Comparison of ENCODE assay signal across 8 mouse cellular contexts in the genomic region with DNA sequence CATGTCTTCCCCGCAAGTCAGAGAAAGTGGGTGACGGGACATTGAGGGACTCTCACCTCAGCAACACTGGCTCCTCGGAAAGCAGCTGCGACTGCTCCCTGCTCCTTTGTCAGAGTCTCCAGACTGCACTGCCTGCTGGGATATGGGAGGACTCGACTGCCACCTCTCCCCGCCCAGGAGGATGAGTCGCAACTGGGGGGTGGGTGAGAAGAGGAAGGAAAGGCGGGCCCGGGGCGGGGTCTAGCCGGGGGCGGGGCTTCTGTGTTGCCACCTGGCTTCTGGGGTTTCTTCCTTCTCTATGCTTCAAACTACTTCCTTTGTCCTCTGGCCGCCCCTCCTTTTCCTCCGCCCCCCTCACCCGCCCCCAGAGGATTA. TPM values are rescaled to one million over a fixed set of nuclear protein-coding genes. Genes with fewer than 3 reads are reported as not detected.
DNase-seq lines count a peak whose midpoint lies in the region; ATAC-seq and TF ChIP-seq lines count a peak whose summit lies in the region.

Gene Mospd1 (minus strand): TSS at position 137 of the 375 bp plus-strand sequence.

- 12% methylated on average over 9 of the region's 15 CpGs for WGBS in bone marrow, adult 2 months
- 23% methylated on average over 14 of the region's 15 CpGs for WGBS in embryonic facial prominence, embryonic 15.5 days
- 9% methylated on average over 12 of the region's 15 CpGs for whole genome bisulfite sequencing in heart, embryonic 10.5 days
- 12% methylated on average over 12 of the region's 15 CpGs for WGBS in kidney, embryonic 15.5 days

- H3K27ac ChIP-seq in bone marrow, adult 2 months (ENCODE audit: control insufficient read depth, insufficient read depth, low read depth, low read length, poor library complexity): peak within 1 kb of the TSS; percentile 91
- H3K27ac ChIP-seq in embryonic facial prominence, embryonic 15.5 days (replicated peaks): peak within 1 kb of the TSS; percentile 83
- H3K27ac ChIP-seq in heart, embryonic 10.5 days: peak within 1 kb of the TSS; percentile 87
- H3K27ac ChIP-seq in kidney, embryonic 15.5 days: peak within 1 kb of the TSS; percentile 83

- H3K27me3 ChIP-seq in embryonic facial prominence, embryonic 15.5 days: no peaks in the 10 kb centered on the region
- no peaks in the 10 kb centered on the region for H3K27me3 ChIP-seq in heart, embryonic 10.5 days (ENCODE audit: insufficient read depth, poor library complexity, severe bottlenecking)
- H3K27me3 ChIP-seq in kidney, embryonic 15.5 days: no peaks in the 10 kb centered on the region

- TF ChIP-seq POLR2A in bone marrow, adult 2 months (IDR thresholded peaks at IDR 0.05; ENCODE audit: borderline replicate concordance, control insufficient read depth, low read depth, low read length): peak; percentile 76

- ATAC-seq in embryonic facial prominence, embryonic 15.5 days (ENCODE audit: insufficient number of reproducible peaks, low FRiP score, low TSS enrichment, low read depth): peak; percentile 96
- peak; percentile 98 for ATAC-seq in kidney, embryonic 15.5 days (replicated peaks; ENCODE audit: low FRiP score)
- peak; percentile 96 for ATAC-seq in monocyte, adult 5-6 weeks (replicated peaks; ENCODE audit: insufficient number of reproducible peaks, low FRiP score, low TSS enrichment, poor library complexity, severe bottlenecking)

- peak within 1 kb of the TSS; percentile 54 for H3K4me2 ChIP-seq in embryonic facial prominence, embryonic 15.5 days (replicated peaks)
- H3K4me2 ChIP-seq in kidney, embryonic 15.5 days: peak within 1 kb of the TSS; percentile 64

- no peaks in the 10 kb centered on the region for H3K9me3 ChIP-seq in embryonic facial prominence, embryonic 15.5 days (replicated peaks)
- no peaks in the 10 kb centered on the region for H3K9me3 ChIP-seq in heart, embryonic 10.5 days
- H3K9me3 ChIP-seq in kidney, embryonic 15.5 days (replicated peaks): no peaks in the 10 kb centered on the region

- DNase-seq in 416B (ENCODE audit: low read depth) (peak; percentile 90), liver (peak; percentile 94)
- peak; percentile 94 for DNase-seq in heart, embryonic 10.5 days (ENCODE audit: low spot score)
- DNase-seq in spleen, postnatal 4 days (ENCODE audit: low spot score in 2 of 2): peak; percentile 89 to 94

- H3K4me1 ChIP-seq in bone marrow, adult 2 months (ENCODE audit: control insufficient read depth, insufficient read depth, low read length): no peaks in the 10 kb centered on the region; the same call in 1 of the 2 replicates
- H3K4me1 ChIP-seq in embryonic facial prominence, embryonic 15.5 days: no peaks in the 10 kb centered on the region
- H3K4me1 ChIP-seq in heart, embryonic 10.5 days: no peaks in the 10 kb centered on the region
- no peaks in the 10 kb centered on the region for H3K4me1 ChIP-seq in kidney, embryonic 15.5 days

- TF ChIP-seq CTCF in bone marrow, adult 2 months (IDR thresholded peaks at IDR 0.05; ENCODE audit: control insufficient read depth, insufficient read depth, low read length): no peak

- peak within 1 kb of the TSS; percentile 55 for H3K9ac ChIP-seq in embryonic facial prominence, embryonic 15.5 days
- peak within 1 kb of the TSS; percentile 53 for H3K9ac ChIP-seq in kidney, embryonic 15.5 days

- H3K4me3 ChIP-seq in bone marrow, adult 2 months (replicated peaks; ENCODE audit: control insufficient read depth, low read depth, low read length): peak within 1 kb of the TSS; percentile 100
- H3K4me3 ChIP-seq in embryonic facial prominence, embryonic 15.5 days (replicated peaks): peak within 1 kb of the TSS; percentile 61
- H3K4me3 ChIP-seq in heart, embryonic 10.5 days: peak within 1 kb of the TSS; percentile 75
- peak within 1 kb of the TSS; percentile 57 for H3K4me3 ChIP-seq in kidney, embryonic 15.5 days (replicated peaks)

- no peaks in the 10 kb centered on the region for H3K36me3 ChIP-seq in embryonic facial prominence, embryonic 15.5 days
- no peaks in the 10 kb centered on the region for H3K36me3 ChIP-seq in heart, embryonic 10.5 days
- no peaks in the 10 kb centered on the region for H3K36me3 ChIP-seq in kidney, embryonic 15.5 days

RNA-seq across cellular contexts. Expression of gene Mospd1, which starts in this region (rescaled TPM):
- polyA plus RNA-seq in bone marrow, adult 2 months (2011; ENCODE audit: insufficient read depth, insufficient read length, low replicate concordance, missing spikeins): 5.8 and 14.4 TPM in 2 replicates
- 53.0 and 60.4 TPM in 2 replicates for polyA plus RNA-seq in embryonic facial prominence, embryonic 15.5 days (2015; fragmentation: Nextera tagmentation; extraction: Ambion mirVana)
- 40.6 and 45.2 TPM in 2 replicates for polyA plus RNA-seq in heart, embryonic 10.5 days (2016; fragmentation: Nextera tagmentation; extraction: Ambion mirVana)
- 38.9 and 45.2 TPM in 2 replicates for polyA plus RNA-seq in kidney, embryonic 15.5 days (2015; fragmentation: Nextera tagmentation; extraction: Ambion mirVana)
- 17.1 to 26.5 TPM (median 20.0 TPM) in 3 replicates for total RNA-seq in monocyte, adult 5-6 weeks (2017)

Comparison
In these comparisons a context has a peak if more than half of its experiments do, and no peak if none do; other contexts are left out.
1. Peak in every context shown above with its lines: DNase-seq, ATAC-seq, H3K4me3 ChIP-seq and H3K27ac ChIP-seq.